Mouse (Mus musculus) limb, embryonic 14.5 days (tissue): ENCODE measurements around the gene Tub. TPM values are rescaled to one million over a fixed set of nuclear protein-coding genes. Genes with fewer than 3 reads are reported as not detected.

Source experiments
- ATAC-seq: fragments of 200-750 bp; cut with Nextera tagmentation; 2 replicates; pipeline ENCODE4 v1.8.0; 2017; ENCODE audit warnings: low read depth, moderate number of reproducible peaks, moderate TSS enrichment; ENCODE audit not compliant: low FRiP score
- DNase-seq: peaks from one replicate; pipeline ENCODE4 v3.0.0-alpha.2; 2015; ENCODE audit warnings: low spot score
- H3K27ac ChIP-seq: fragments of 300-500 bp; sonication (generic); replicated peaks from 2 replicates; pipeline ENCODE4 v1.5.1; 2014; ENCODE audit warnings: low read depth, mild to moderate bottlenecking, low read length, moderate library complexity, mixed read lengths
- H3K27me3 ChIP-seq: fragments of 300-500 bp; sonication (generic); 2 replicates; pipeline ENCODE4 v1.6.1; 2014; ENCODE audit warnings: low read length, mixed read lengths; ENCODE audit not compliant: control insufficient read depth, insufficient read depth
- H3K36me3 ChIP-seq: fragments of 300-500 bp; sonication (generic); 2 replicates; pipeline ENCODE4 v1.6.1; 2014; ENCODE audit warnings: mild to moderate bottlenecking, low read length, moderate library complexity, mixed read lengths; ENCODE audit not compliant: control insufficient read depth, insufficient read depth
- H3K4me1 ChIP-seq: fragments of 300-500 bp; sonication (generic); 2 replicates; pipeline ENCODE4 v1.6.1; 2014; ENCODE audit warnings: antibody characterized with exemption, low read length, mixed read lengths; ENCODE audit not compliant: control insufficient read depth, insufficient read depth
- H3K4me2 ChIP-seq: fragments of 300-500 bp; sonication (generic); replicated peaks from 2 replicates; pipeline ENCODE4 v1.6.1; 2014; ENCODE audit warnings: low read depth, mild to moderate bottlenecking, low read length, moderate library complexity; ENCODE audit not compliant: severe bottlenecking
- H3K4me3 ChIP-seq: fragments of 300-500 bp; sonication (generic); replicated peaks from 2 replicates; pipeline ENCODE4 v1.5.1; 2014; ENCODE audit warnings: low read length
- H3K9ac ChIP-seq: fragments of 300-500 bp; sonication (generic); 2 replicates; pipeline ENCODE4 v1.6.1; 2014; ENCODE audit warnings: mild to moderate bottlenecking, low read depth, low read length, moderate library complexity; ENCODE audit not compliant: severe bottlenecking
- H3K9me3 ChIP-seq: fragments of 300-500 bp; sonication (generic); 2 replicates; pipeline ENCODE4 v1.6.1; 2016; ENCODE audit warnings: low read length; ENCODE audit not compliant: control insufficient read depth
- POLR2A ChIP-seq: fragments of 200-500 bp; IDR thresholded peaks from 2 replicates; pipeline ENCODE4 v1.8.0; 2012; ENCODE audit warnings: inconsistent platforms, mild to moderate bottlenecking, moderate library complexity, borderline replicate concordance; ENCODE audit not compliant: insufficient read depth, insufficient read length; ENCODE audit errors: extremely low read depth
- WGBS: fragments of 180-500 bp; shearing (Covaris S2); extraction: QIAGEN DNeasy Blood & Tissue Kit; methylation state at CpG from one replicate; pipeline ENCODE4 v1.1.7; 2014; 5-methylcytosine and 5-hydroxymethylcytosine counted together
- polyA plus RNA-seq, 2 experiments: library from polyadenylated mRNA; depleted of rRNA in 1 of 2; stranded (reverse) in 1 of 2; unstranded in 1 of 2; fragments of >200 nt; fragmentation: Nextera tagmentation in 1 of 2; extraction: Ambion mirVana in 1 of 2; gene quantifications; 2 replicates each; pipeline versions ENCODE4 v1.2.1 to v1.2.3; 2012 to 2014

Gene Tub
- polyA plus RNA-seq, 2 experiments: 4.0 to 14.1 TPM

DNA sequence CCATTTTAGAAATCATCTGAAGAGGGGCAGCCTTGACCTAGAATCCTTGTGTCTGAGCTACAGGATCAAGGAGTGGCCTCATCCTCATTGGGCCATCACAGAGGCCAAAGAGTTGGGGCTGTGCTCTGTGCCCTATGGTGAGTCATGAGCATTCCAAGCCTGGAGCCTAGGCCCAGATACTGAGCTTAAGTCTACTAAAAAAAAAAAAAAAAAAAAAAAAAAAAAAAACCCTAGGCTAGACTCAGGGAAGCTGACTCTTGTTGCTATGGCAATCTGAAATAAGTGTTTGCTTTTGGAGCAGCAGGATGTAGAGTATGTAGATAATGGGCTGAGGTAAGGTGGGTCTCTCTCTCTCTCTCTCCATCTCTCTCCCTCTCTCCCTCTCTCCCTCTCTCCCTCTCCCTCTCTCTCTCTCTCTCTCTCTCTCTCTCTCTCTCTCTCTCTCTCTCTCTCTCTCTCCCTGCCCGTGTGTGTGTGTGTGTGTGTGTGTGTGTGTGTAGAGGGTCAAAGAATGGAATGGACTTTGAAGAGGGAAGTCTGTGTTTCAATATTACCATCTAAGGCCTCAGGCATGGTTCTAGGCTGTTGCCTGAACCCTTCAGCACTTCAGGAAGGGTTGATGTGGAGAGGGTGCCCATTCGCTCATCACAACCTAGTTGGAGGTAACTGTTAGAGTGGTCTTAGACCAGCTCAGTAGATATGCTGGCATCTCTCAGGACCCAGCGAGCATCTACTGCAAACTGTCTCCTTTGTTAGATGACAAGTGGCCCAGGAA, 36.0 kb downstream of the Tub start:
- no peak for TF ChIP-seq POLR2A
- DNase-seq (no peak), ATAC-seq (no peak)
- Histone ChIP-seq H3K4me1 (no peaks in the 10 kb centered on the region), H3K9ac (no peak overlapping the region), H3K36me3 (no peaks in the 10 kb centered on the region), H3K4me3 (no peak overlapping the region), H3K27ac (no peak overlapping the region), H3K4me2 (no peak overlapping the region), H3K9me3 (no peaks in the 10 kb centered on the region), H3K27me3 (no peaks in the 10 kb centered on the region)
- WGBS: 83% methylated on average over 2 of the region's 3 CpGs

DNA sequence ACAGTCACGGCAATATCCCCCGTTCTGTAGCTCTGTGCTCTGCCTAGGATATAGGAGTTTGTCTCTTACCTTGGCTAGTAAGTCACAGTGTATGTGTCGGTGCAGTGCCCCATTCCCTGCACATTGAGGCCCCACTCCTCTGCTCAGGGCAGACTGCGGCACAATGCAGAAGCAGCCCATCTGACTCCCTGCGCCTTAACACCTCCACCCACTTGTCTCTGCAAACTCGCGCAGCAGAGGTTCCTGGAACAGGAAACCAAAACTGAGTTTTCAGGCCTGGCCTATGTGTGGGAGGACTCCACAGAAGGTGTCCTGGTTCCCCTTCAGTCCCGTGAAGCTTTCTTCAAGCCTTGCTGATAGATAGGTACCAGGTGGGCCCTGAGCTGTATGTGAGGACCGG, 41.1 kb downstream of the Tub start:
- Histone ChIP-seq H3K9me3 (no peaks in the 10 kb centered on the region), H3K27me3 (no peaks in the 10 kb centered on the region), H3K4me3 (no peak overlapping the region), H3K9ac (no peak overlapping the region), H3K27ac (no peak overlapping the region), H3K4me1 (no peaks in the 10 kb centered on the region), H3K36me3 (no peaks in the 10 kb centered on the region), H3K4me2 (no peak overlapping the region)
- DNase-seq (no peak), ATAC-seq (no peak)
- 79% methylated on average over 9 of the region's 9 CpGs for WGBS
- no peak for TF ChIP-seq POLR2A

DNA sequence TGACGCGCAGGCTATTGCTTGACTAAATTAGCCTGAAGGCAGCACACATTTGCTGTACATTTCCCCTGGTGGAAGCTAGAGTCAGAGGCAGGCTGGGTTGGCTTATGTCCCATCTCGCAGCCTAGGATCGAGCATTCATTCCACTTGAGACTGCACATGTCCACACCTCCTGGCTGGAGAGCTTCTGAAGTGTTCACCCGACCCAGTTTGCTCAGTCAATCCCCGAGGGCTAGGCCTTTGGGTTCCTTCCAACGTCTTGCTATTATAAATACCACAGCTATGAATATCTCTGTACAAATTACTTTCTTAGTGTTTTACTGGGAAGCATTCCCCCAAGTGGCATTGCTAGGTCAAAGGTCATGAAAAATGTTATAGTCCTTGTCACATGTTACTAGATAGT, 43.1 kb downstream of the Tub start:
- Histone ChIP-seq H3K9me3 (no peaks in the 10 kb centered on the region), H3K4me1 (no peaks in the 10 kb centered on the region), H3K4me3 (no peak overlapping the region), H3K36me3 (no peaks in the 10 kb centered on the region), H3K9ac (no peak overlapping the region), H3K4me2 (no peak overlapping the region), H3K27ac (no peak overlapping the region), H3K27me3 (no peaks in the 10 kb centered on the region)
- ATAC-seq: no peak
- WGBS: 74% methylated on average over 7 of the region's 7 CpGs
- DNase-seq: no peak
- TF ChIP-seq POLR2A: no peak

DNA sequence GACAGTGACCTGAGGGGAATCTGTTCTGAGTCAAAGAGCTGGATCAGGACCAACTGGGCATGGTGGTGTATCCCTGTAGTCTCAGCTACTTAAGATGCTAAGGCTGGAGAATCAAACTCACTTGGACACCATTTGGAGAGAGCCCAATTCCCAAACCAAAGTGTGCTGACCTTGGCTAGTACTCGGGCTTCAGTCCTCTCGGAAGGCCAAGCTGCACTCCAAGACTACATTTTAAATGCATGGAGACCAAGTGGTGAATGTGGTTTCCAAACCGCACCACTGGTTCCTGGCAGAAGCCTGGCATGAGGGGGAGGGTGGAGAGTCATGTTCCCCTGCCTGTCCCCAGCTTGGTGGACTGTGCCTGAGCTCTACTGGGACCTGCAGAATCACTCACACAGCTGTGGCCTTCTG, 43.7 kb downstream of the Tub start:
- ATAC-seq: no peak
- no peak overlapping the region for H3K27ac ChIP-seq
- H3K4me2 ChIP-seq: no peak overlapping the region
- no peak for TF ChIP-seq POLR2A
- DNase-seq: no peak
- 80% methylated on average over 3 of the region's 3 CpGs for WGBS
- no peak overlapping the region for H3K4me3 ChIP-seq
- H3K9ac ChIP-seq: no peak overlapping the region
- H3K36me3 ChIP-seq: no peaks in the 10 kb centered on the region
- H3K4me1 ChIP-seq: no peaks in the 10 kb centered on the region
- no peaks in the 10 kb centered on the region for H3K9me3 ChIP-seq
- no peaks in the 10 kb centered on the region for H3K27me3 ChIP-seq

GRCm38 (mm10) chr7:108996156-108996555, 46.0 kb downstream of the Tub start:
- Histone ChIP-seq H3K36me3 (no peaks in the 10 kb centered on the region), H3K4me2 (no peak overlapping the region), H3K27me3 (no peaks in the 10 kb centered on the region), H3K27ac (no peak overlapping the region), H3K9ac (no peak overlapping the region), H3K9me3 (no peaks in the 10 kb centered on the region), H3K4me3 (no peak overlapping the region), H3K4me1 (no peaks in the 10 kb centered on the region)
- no peak for TF ChIP-seq POLR2A
- ATAC-seq: no peak
- DNase-seq: no peak
- WGBS: 60% methylated on average over 6 of the region's 6 CpGs
